Mouse (Mus musculus) midbrain, embryonic 11.5 days (tissue): ENCODE results near the gene Foxd3. TPM values are rescaled to one million over a fixed set of nuclear protein-coding genes. Genes with fewer than 3 reads are reported as not detected.
"Not testable (repeated sequence)": the region's sequence is repeated elsewhere in the genome, so short reads cannot be mapped to it uniquely, and the experiment has no call there.

Experiments used
- ATAC-seq: fragments of 200-750 bp; cut with Nextera tagmentation; 2 replicates; pipeline ENCODE4 v1.8.0; 2017; ENCODE audit warnings: moderate TSS enrichment, moderate library complexity; ENCODE audit not compliant: low FRiP score
- DNase-seq: peaks from one replicate; pipeline ENCODE4 v3.0.0; 2015; ENCODE audit warnings: low spot score; ENCODE audit errors: missing footprints
- H3K27ac ChIP-seq: fragments of 300-500 bp; sonication (generic); 2 replicates; pipeline ENCODE4 v1.5.1; 2014; ENCODE audit warnings: low read depth, low read length
- H3K27me3 ChIP-seq: fragments of 300-500 bp; sonication (generic); 2 replicates; pipeline ENCODE4 v1.6.1; 2014; ENCODE audit warnings: mild to moderate bottlenecking, low read length, moderate library complexity, mixed read lengths; ENCODE audit not compliant: control insufficient read depth, insufficient read depth
- H3K36me3 ChIP-seq: fragments of 300-500 bp; sonication (generic); 2 replicates; pipeline ENCODE4 v1.6.1; 2014; ENCODE audit warnings: mild to moderate bottlenecking, low read length, moderate library complexity, mixed read lengths; ENCODE audit not compliant: control insufficient read depth, insufficient read depth
- H3K4me1 ChIP-seq: fragments of 300-500 bp; sonication (generic); 2 replicates; pipeline ENCODE4 v1.6.1; 2014; ENCODE audit warnings: low read length; ENCODE audit not compliant: control insufficient read depth, insufficient read depth
- H3K4me2 ChIP-seq: fragments of 300-500 bp; sonication (generic); 2 replicates; pipeline ENCODE4 v1.6.1; 2014; ENCODE audit warnings: mild to moderate bottlenecking, moderate library complexity
- H3K4me3 ChIP-seq: fragments of 300-500 bp; sonication (generic); 2 replicates; pipeline ENCODE4 v1.5.1; 2014; ENCODE audit warnings: low read depth, low read length
- H3K9ac ChIP-seq: fragments of 300-500 bp; sonication (generic); 2 replicates; pipeline ENCODE4 v1.6.1; 2014; ENCODE audit warnings: low read length
- H3K9me3 ChIP-seq: fragments of 300-500 bp; sonication (generic); 2 replicates; pipeline ENCODE4 v1.6.1; 2016; ENCODE audit warnings: low read length; ENCODE audit not compliant: control insufficient read depth
- WGBS: fragments of 180-500 bp; shearing (Covaris S2); extraction: QIAGEN DNeasy Blood & Tissue Kit; methylation state at CpG from one replicate; pipeline ENCODE4 v1.1.7; 2014; 5-methylcytosine and 5-hydroxymethylcytosine counted together
- polyA plus RNA-seq: library from polyadenylated mRNA; unstranded; fragments of >200 nt; fragmentation: Nextera tagmentation; extraction: Ambion mirVana; gene quantifications from 2 replicates; pipeline ENCODE4 v1.2.1, GENCODE M21; 2014

Foxd3 gene
- 0.05 and 0.11 TPM in 2 replicates for polyA plus RNA-seq

DNA sequence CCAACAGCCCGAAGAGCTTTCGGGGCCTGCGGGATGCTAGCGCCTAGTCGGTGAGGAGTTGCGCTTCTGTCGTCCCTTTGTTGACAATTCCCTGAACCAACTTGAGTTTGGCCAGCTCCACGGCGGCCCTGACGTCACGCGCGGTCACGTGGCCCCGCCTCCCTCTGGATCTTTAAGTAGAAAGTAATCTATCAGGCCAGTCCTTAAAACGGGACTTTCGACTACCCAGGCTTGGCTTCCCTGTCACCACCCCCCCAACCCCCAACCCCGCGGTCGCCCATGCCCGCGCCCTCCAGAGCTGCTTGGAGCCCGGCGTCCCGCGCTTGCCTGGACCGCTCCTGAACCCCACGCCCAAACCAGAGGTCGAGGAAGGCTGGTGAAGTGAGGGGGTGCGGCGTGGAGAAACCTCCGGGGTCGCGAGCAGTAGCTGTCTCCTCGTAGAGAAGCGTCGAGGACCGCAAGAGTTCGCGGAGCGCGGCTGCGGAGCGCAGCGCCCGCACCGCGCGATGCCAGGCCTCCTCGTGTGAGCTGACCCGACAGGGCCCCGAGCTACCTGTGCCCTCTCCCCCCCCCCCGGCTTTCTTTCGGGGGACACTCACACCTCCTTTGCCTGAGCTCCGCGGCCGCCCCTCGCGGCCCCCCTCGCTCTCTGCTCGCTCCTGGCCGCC, at the start of gene Foxd3:
Gene Foxd3, plus strand, starts transcription at position 363 of the 668 bp plus-strand sequence.
- Histone ChIP-seq H3K4me2 (peak within 1 kb of the TSS; percentile 36), H3K27ac (no peak within 1 kb of the TSS), H3K9ac (no peak within 1 kb of the TSS), H3K4me1 (peaks cover 15% of the 10 kb centered on the region), H3K9me3 (no peaks in the 10 kb centered on the region), H3K4me3 (peak within 1 kb of the TSS; percentile 25), H3K36me3 (no peaks in the 10 kb centered on the region), H3K27me3 (peaks cover 94% of the 10 kb centered on the region)
- DNase-seq (peak; percentile 95), ATAC-seq (peak; percentile 20; the same call in 1 of the 2 replicates)
- WGBS, result under 1% methylated on average over 59 of the region's 62 CpGs

DNA sequence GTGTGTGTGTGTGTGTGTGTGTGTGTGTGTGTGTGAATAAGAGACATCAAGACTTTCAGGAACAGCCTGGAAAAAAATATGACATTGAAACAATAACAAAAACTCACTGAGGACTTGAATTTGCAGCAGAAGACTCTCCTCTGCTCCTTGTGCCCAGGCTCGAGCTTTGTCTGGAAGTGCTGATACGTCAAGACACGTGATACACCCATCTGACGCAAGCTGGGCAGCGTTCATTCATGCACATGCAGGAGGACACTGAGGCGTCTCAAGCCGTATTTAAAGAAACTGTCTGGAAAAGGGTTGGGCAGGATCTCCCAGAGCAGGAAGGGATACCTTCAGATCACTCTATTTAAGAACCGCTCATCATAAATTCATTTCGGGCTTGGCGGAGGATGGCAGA, 43.9 kb upstream of the Foxd3 start:
- H3K9me3 ChIP-seq, result no peaks in the 10 kb centered on the region
- WGBS, result 91% methylated on average over 10 of the region's 10 CpGs
- DNase-seq, result no peak
- H3K36me3 ChIP-seq, result no peaks in the 10 kb centered on the region
- no peak overlapping the region for H3K4me3 ChIP-seq
- no peak overlapping the region for H3K27ac ChIP-seq
- no peak for ATAC-seq
- no peaks in the 10 kb centered on the region for H3K27me3 ChIP-seq
- no peaks in the 10 kb centered on the region for H3K4me1 ChIP-seq
- no peak overlapping the region for H3K4me2 ChIP-seq
- H3K9ac ChIP-seq, result no peak overlapping the region

DNA sequence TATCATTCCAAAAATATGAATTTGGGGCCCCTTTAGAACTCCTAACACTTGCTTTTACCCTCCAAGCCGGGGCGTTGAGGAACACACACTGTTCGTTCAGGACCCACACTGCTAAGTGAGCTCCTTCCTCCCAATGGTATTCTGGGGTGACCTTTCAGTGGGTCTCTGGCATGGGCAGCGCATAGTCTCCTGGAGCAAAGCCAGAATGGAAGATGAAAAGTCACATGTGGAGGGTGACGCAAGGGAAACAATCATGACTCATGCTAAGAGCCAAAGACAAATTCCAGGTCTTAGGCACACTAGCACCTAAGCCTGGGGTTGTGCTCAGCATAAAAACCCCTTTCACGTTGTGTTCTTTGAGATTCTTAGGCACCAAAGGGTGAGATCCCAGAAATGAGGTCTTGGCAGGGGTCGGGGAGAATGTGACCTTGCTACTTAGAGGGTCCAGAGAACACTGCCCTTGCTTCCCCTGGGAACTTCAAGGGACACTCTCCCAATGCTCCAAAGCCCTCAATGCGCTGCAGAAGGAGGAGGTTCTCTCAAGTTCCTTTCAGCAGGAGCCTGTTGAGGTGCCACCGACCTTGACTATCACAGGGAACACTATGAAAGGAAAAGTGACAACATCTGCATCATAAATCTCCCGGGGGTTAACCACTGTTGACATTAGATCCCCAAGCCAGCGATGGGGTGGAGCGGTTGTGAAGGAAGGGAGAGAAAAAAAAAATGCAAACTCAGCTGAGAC, 43.3 kb upstream of the Foxd3 start:
- no peak overlapping the region for H3K27ac ChIP-seq
- DNase-seq (peak; percentile 35), ATAC-seq (no peak)
- H3K4me3 ChIP-seq, result no peak overlapping the region
- H3K4me1 ChIP-seq, result no peaks in the 10 kb centered on the region
- H3K9me3 ChIP-seq, result no peaks in the 10 kb centered on the region
- H3K4me2 ChIP-seq, result no peak overlapping the region
- no peaks in the 10 kb centered on the region for H3K27me3 ChIP-seq
- 86% methylated on average over 12 of the region's 12 CpGs for WGBS
- no peak overlapping the region for H3K9ac ChIP-seq
- H3K36me3 ChIP-seq, result no peaks in the 10 kb centered on the region

DNA sequence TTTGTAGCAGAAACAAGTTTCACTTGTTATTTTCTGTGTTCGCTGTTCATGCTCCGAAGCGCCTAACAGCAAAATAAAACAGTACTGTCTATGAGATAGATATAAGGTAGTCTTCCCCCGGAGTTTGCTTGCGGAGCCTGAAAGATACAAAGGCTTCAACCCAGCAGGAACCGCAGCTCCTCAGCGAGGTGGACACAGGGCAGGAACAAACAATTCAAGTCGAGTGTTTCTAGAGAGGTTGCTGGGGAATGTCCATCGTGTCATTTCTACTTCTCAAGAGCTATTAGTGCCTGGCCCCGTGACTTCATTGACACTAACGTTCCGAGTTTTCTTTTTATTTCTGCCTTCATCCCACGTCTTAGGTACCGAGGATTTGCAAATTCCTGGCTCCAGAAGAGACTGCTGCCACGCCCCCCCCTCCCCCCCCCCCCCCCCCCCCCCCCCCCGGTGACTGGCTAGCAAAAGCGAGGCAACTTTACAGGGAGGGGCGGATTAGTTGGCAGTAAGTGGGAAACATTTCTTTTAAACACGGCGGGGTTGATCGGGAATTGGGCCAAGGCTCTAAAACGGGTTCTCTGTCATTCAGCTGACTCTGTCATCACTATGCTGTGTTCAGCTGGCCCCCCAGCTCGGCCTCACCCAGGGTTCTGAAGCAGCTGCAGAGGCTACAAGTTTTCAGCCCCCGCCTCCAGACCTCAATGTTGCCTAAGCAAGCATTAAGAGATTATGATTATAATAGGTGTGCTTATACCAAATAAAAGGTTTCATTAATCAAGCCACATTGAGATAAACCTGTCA, 29.9 kb upstream of the Foxd3 start:
- ATAC-seq, result no peak

DNA sequence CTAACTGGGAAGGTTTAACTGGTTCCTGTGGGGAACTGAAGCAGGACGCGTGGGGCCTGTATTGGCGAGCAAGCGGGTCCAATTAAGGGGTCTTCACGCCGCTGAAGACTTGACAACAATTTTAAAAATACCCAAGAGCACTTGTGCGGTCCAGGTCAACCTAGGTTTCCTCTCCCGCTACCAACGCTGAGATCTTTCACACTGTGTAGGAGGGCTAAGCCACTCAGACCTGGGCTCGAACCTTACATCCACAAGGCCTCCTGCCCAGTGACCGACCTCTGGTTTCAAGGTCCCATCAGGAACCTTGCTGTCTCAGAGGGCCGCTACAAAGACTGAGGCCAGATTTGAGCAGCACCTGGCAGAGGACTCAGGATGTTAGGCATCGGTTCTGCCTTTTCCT, 29.0 kb upstream of the Foxd3 start:
- Histone ChIP-seq H3K9me3 (no peaks in the 10 kb centered on the region), H3K4me2 (no peak overlapping the region), H3K9ac (no peak overlapping the region), H3K4me3 (no peak overlapping the region), H3K27me3 (no peaks in the 10 kb centered on the region; the same call in 1 of the 2 replicates), H3K27ac (no peak overlapping the region), H3K36me3 (no peaks in the 10 kb centered on the region), H3K4me1 (peaks cover 6% of the 10 kb centered on the region; the same call in 1 of the 2 replicates)
- ATAC-seq (no peak), DNase-seq (no peak)
- WGBS, result 59% methylated on average over 13 of the region's 13 CpGs

More for the DNA sequence above, 29.9 kb upstream of the Foxd3 start:
- Histone ChIP-seq H3K4me3 (no peak overlapping the region), H3K9ac (no peak overlapping the region), H3K36me3 (no peaks in the 10 kb centered on the region), H3K27me3 (no peaks in the 10 kb centered on the region; the same call in 1 of the 2 replicates), H3K27ac (no peak overlapping the region), H3K9me3 (no peaks in the 10 kb centered on the region), H3K4me2 (peak overlapping the region; percentile 32; the same call in 1 of the 2 replicates), H3K4me1 (peaks cover 6% of the 10 kb centered on the region; the same call in 1 of the 2 replicates)
- 9% methylated on average over 20 of the region's 24 CpGs for WGBS
- peak; percentile 88 for DNase-seq

DNA sequence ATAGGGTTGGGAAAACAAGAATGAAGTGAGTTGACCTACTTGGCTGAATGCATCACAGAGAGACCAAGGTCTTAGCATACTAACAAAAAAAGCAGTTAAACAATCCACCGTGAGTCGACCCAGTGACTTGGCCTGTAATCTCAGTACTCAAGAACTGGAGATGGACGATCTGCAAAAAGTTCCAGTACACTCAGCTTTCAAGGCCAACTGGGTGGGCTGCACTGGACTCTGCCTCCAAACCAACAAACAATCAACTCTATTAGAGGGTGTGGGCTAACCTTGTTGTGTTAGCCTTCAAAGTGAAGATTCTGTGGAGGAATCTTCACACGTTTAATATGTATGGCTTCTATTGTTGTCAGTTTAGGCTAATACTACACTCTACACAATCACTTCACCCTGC, 20.1 kb upstream of the Foxd3 start:
- Histone ChIP-seq H3K27me3 (no peaks in the 10 kb centered on the region), H3K9ac (no peak overlapping the region), H3K4me3 (no peak overlapping the region), H3K4me2 (no peak overlapping the region), H3K27ac (no peak overlapping the region), H3K36me3 (no peaks in the 10 kb centered on the region), H3K9me3 (no peaks in the 10 kb centered on the region), H3K4me1 (no peaks in the 10 kb centered on the region)
- WGBS, result 80% methylated on average over 4 of the region's 4 CpGs
- DNase-seq (no peak), ATAC-seq (no peak)

DNA sequence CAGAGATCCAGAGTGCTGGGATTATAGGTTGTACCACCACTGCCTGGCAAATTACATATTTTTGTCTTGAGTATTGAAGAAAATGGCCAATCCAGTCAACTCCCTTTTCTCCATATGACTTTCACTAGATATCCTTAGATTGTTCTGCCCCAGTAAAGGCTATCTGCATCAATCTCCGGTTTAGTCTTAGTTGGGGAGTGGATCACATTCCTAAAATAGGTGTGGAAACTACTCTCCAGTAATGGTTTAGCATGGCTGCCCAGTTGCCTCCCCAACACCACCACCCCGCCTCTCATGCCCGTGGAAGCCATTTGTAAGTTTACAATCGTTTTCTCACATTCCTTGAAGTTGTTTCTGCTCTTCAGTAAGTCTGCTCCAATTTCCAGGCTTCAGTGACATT, 19.4 kb upstream of the Foxd3 start:
- Histone ChIP-seq H3K36me3 (no peaks in the 10 kb centered on the region), H3K27ac (no peak overlapping the region), H3K9me3 (no peaks in the 10 kb centered on the region), H3K4me2 (no peak overlapping the region), H3K27me3 (no peaks in the 10 kb centered on the region), H3K4me1 (no peaks in the 10 kb centered on the region), H3K4me3 (no peak overlapping the region), H3K9ac (no peak overlapping the region)
- DNase-seq (no peak), ATAC-seq (no peak)
- WGBS, result 94% methylated on average over 4 of the region's 4 CpGs

DNA sequence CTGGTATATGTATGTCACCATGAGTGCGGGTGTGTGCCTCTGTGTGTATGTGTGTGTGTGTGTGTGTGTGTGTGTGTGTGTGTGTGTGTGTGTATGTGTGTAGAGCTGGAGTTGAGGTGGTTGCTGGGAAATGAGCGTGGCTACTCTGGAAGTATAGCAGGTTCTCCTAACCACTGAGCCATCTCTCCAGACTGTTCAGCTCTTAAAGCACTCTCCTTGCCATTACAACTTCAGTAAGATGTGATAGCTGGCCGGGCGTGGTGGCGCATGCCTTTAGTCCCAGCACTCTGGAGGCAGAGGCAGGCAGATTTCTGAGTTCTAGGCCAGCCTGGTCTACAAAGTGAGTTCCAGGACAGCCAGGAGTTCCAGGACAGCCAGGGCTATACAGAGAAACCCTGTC, 15.5 kb upstream of the Foxd3 start:
- not testable (repeated sequence) for H3K9me3 ChIP-seq, H3K4me2 ChIP-seq, H3K27me3 ChIP-seq, H3K27ac ChIP-seq, H3K36me3 ChIP-seq, H3K4me1 ChIP-seq, H3K9ac ChIP-seq, H3K4me3 ChIP-seq, DNase-seq, ATAC-seq
- 97% methylated on average over 5 of the region's 5 CpGs for WGBS
